Mouse (Mus musculus) heart, adult 2 months (tissue): ENCODE data around the gene Tmem143. TPM values are rescaled to one million over a fixed set of nuclear protein-coding genes. Genes with fewer than 3 reads are reported as not detected.
"Not testable (repeated sequence)": the region's sequence is repeated elsewhere in the genome, so short reads cannot be mapped to it uniquely, and the experiment has no call there.

Experiments used
- DNase-seq, 2 experiments: peaks; one replicate each; pipeline ENCODE4 v3.0.0; 2021
- H3K27ac ChIP-seq: fragments of 200-600 bp; 2 replicates; pipeline ENCODE4 v1.8.1; 2022
- H3K27me3 ChIP-seq: fragments of 200-500 bp; 2 replicates; pipeline ENCODE4 v1.6.1; 2012; ENCODE audit warnings: mild to moderate bottlenecking, low read length, inconsistent platforms, mixed read lengths; ENCODE audit not compliant: control insufficient read depth, insufficient read depth
- H3K36me3 ChIP-seq: fragments of 200-500 bp; 2 replicates; pipeline ENCODE4 v1.6.1; 2012; ENCODE audit warnings: low read length, inconsistent platforms; ENCODE audit not compliant: control insufficient read depth, insufficient read depth
- H3K4me1 ChIP-seq: fragments of 200-500 bp; 2 replicates; pipeline ENCODE4 v1.6.1; 2011; ENCODE audit warnings: low read length; ENCODE audit not compliant: control insufficient read depth, insufficient read depth
- H3K4me3 ChIP-seq: fragments of 200-600 bp; 2 replicates; pipeline ENCODE4 v1.8.1; 2022
- H3K79me2 ChIP-seq: fragments of 200-500 bp; replicated peaks from 2 replicates; pipeline ENCODE4 v1.6.1; 2012; ENCODE audit warnings: mild to moderate bottlenecking, inconsistent platforms, low read length, moderate library complexity, mixed read lengths; ENCODE audit not compliant: control insufficient read depth, insufficient read depth
- H3K9ac ChIP-seq: fragments of 200-500 bp; 2 replicates; pipeline ENCODE4 v1.6.1; 2012; ENCODE audit warnings: low read depth, mild to moderate bottlenecking, control low read depth, inconsistent platforms, low read length, mixed read lengths
- CTCF ChIP-seq: fragments of 200-600 bp; IDR thresholded peaks from 2 replicates; pipeline ENCODE4 v1.8.1; 2022; ENCODE audit warnings: antibody characterized with exemption, mild to moderate bottlenecking, moderate library complexity
- EP300 ChIP-seq: fragments of 200-500 bp; IDR thresholded peaks from 2 replicates; pipeline ENCODE4 v1.6.1; 2011; ENCODE audit warnings: low read depth, low read length, control low read depth; ENCODE audit not compliant: insufficient read depth
- POLR2A ChIP-seq: fragments of 200-500 bp; IDR thresholded peaks from 2 replicates; pipeline ENCODE4 v1.6.1; 2011; ENCODE audit warnings: mild to moderate bottlenecking, low read depth, low read length, control low read depth; ENCODE audit not compliant: insufficient read depth
- WGBS: fragments of 180-500 bp; shearing (Covaris S2); methylation state at CpG from one replicate; pipeline ENCODE4 v1.1.7; 2018; 5-methylcytosine and 5-hydroxymethylcytosine counted together
- intact Hi-C: fragments of 180-260 bp; cut with DNase I; formaldehyde crosslinking; loops from one replicate; pipeline ENCODE4 v1.15.1; 2025
- polyA plus RNA-seq: library from polyadenylated mRNA; depleted of rRNA; stranded (reverse); fragments of >200 nt; gene quantifications from 2 replicates; pipeline ENCODE4 v1.2.3, GENCODE M21; 2012
- total RNA-seq, 2 experiments: library from RNA; stranded (reverse); gene quantifications; 2 replicates each; pipeline ENCODE4 v1.2.3; 2021

The Tmem143 gene
- total and polyA plus RNA-seq, 3 experiments = 113 to 206 (median 132) TPM

DNA sequence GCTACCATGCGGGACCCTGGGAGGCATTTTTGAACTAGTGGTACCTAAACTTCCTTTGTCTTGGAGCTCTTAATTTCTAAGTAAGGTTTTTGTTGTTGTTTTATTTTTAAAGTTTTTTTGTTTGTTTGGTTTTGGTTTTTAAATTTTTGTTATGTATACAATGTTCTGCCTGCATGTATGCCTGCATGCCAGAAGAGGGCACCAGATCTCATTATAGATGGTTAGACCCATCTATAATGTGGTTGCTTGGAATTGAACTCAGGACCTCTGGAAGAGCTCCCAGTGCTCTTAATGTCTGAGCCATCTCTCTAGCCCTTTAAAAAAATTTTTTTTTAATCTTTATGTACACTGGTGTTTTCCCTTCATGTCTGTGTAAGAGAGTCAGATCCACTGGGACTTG lies 32.9 kb downstream of the Tmem143 start:
- H3K27ac ChIP-seq = no peak overlapping the region
- no peak overlapping the region for H3K9ac ChIP-seq
- H3K4me3 ChIP-seq = no peak overlapping the region
- no peak for DNase-seq
- H3K4me1 ChIP-seq = no peaks in the 10 kb centered on the region
- no peaks in the 10 kb centered on the region for H3K27me3 ChIP-seq
- H3K79me2 ChIP-seq = no peaks in the 10 kb centered on the region
- intact Hi-C loops = no loop called here
- TF ChIP-seq CTCF (peak; percentile 55), EP300 (no peak), POLR2A (no peak)
- no peaks in the 10 kb centered on the region for H3K36me3 ChIP-seq
- WGBS = 85% methylated on average over 1 of the region's 1 CpGs

DNA sequence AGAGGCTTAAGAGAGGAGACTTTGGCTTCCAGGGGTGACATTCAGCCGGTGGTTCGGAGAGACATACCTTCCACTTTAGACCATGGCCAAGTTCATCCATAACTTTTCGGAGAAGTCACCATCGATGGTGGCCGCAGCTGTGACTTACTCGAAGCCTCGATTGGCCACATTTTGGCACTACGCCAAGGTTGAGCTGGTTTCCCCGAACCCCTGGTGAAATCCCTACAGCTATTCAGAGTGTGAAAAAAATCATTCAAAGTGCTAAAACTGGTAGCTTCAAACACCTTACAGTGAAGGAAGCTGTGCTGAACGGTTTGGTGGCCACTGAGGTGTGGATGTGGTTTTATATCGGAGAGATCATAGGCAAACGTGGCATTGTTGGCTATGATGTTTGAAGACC lies 37.0 kb downstream of the Tmem143 start:
- H3K27me3 ChIP-seq, H3K4me3 ChIP-seq, H3K9ac ChIP-seq, DNase-seq, H3K27ac ChIP-seq, H3K79me2 ChIP-seq, H3K4me1 ChIP-seq, H3K36me3 ChIP-seq: not testable (repeated sequence)
- WGBS = 82% methylated on average over 12 of the region's 12 CpGs
- intact Hi-C loops = loop anchor here (2.0 kb wide), 1 partner anchor 195 kb away; no protein-coding TSS in a partner anchor

DNA sequence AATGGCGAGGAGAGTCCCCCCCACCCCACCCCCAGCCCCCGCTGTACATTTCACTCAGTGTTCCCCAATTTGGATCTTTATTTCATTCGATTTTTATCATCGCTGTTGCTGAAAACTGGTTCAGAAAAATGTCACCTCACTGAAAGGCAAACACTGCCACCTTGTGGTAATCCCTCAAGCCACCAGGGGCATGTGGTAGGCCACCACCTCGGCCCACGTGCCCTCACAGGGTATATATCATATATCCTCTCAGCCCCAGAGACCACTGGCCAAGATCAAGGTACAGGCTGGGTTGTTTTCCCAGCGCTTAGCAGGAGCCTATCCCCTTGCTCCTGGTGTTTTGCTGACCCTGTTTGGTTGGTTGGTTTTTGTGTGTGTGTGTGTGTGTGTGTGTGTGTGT lies 38.4 kb downstream of the Tmem143 start:
- 12% methylated on average over 7 of the region's 7 CpGs for WGBS
- H3K36me3 ChIP-seq = no peaks in the 10 kb centered on the region
- TF ChIP-seq POLR2A (no peak), EP300 (peak; percentile 85), CTCF (peak; percentile 76)
- no peaks in the 10 kb centered on the region for H3K79me2 ChIP-seq
- no peaks in the 10 kb centered on the region for H3K4me1 ChIP-seq
- H3K9ac ChIP-seq = no peak overlapping the region
- intact Hi-C loops = loop anchor here (1.0 to 5.0 kb wide), 3 partner anchors 63 to 196 kb away; partner anchors contain the start of gene Kdelr1
- no peaks in the 10 kb centered on the region for H3K27me3 ChIP-seq
- no peak overlapping the region for H3K27ac ChIP-seq
- peak; percentile 55 to 68 for DNase-seq
- no peak overlapping the region for H3K4me3 ChIP-seq

DNA sequence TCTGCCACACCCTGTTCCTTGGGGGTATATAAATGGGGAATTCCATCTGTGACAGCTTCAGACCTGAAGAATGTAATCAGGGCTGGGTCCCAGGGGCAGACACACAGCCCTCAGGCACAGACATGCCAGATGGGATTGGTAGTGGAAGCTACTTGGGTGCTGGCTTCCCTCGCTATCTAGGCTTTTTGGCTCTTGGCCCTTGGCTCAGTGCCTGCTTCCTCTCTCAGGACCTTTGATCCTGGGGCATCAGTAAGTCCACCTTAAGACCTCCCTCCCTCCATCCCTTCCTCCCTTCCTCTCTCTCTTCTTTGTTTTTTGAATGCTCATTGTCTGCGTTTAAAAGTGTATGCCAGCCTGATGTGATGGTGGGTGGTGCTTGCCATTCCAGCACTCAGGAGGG lies 43.1 kb downstream of the Tmem143 start:
- 24% methylated on average over 2 of the region's 2 CpGs for WGBS
- no peak for DNase-seq
- intact Hi-C loops = loop anchor here (5.0 kb wide), 1 partner anchor 138 kb away; no protein-coding TSS in a partner anchor
- no peak for TF ChIP-seq EP300
- no peak for TF ChIP-seq POLR2A
- TF ChIP-seq CTCF = no peak
- H3K27ac ChIP-seq = no peak overlapping the region
- H3K4me3 ChIP-seq = no peak overlapping the region
- H3K79me2 ChIP-seq = no peaks in the 10 kb centered on the region
- no peak overlapping the region for H3K9ac ChIP-seq
- no peaks in the 10 kb centered on the region for H3K4me1 ChIP-seq
- no peaks in the 10 kb centered on the region for H3K27me3 ChIP-seq
- H3K36me3 ChIP-seq = no peaks in the 10 kb centered on the region

DNA sequence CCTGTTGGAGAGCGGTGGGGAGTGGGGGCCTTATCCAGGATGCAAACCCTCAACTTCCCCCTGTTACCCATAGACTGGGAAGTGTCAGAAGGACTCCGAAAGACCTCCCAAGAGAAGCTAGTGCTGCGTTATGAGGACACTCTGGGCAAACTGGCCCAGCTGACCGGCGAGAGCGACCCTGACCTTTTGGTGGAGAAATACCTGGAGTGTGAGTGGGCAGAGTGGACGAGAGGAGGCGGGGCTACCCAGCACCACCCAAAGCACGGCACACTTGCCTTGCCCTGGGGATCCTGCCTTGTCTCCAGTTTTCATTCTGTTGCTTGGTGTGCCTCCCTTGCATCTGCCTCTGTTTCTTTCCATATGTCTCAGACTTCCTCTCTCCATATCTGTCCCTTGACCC lies 45.2 kb downstream of the Tmem143 start:
- Histone ChIP-seq H3K27me3 (no peaks in the 10 kb centered on the region), H3K27ac (no peak overlapping the region), H3K79me2 (no peaks in the 10 kb centered on the region), H3K4me1 (no peaks in the 10 kb centered on the region), H3K36me3 (no peaks in the 10 kb centered on the region), H3K4me3 (no peak overlapping the region), H3K9ac (no peak overlapping the region)
- TF ChIP-seq POLR2A = no peak
- TF ChIP-seq EP300 = no peak
- TF ChIP-seq CTCF = no peak
- intact Hi-C loops = no loop called here
- WGBS = 81% methylated on average over 9 of the region's 9 CpGs
- DNase-seq = no peak

DNA sequence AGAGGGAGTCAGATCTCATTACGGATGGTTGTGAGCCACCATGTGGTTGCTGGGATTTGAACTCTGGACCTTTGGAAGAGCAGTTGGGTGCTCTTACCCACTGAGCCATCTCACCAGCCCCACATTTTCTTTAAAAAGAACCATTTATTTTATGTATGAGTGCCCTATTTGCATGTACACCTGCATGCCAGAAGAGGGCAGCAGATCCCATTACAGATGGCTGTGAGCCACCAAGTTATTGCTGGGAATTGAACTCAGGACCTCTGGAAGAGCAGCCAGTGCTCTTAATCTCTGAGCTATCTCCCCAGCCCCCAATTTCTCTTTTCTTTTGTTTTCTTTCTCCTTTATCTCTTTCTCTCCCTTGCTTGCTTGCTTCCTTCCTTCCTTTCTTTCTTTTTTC lies 46.5 kb downstream of the Tmem143 start:
- H3K27me3 ChIP-seq, DNase-seq, H3K4me3 ChIP-seq, H3K79me2 ChIP-seq, H3K36me3 ChIP-seq, H3K9ac ChIP-seq, H3K27ac ChIP-seq, H3K4me1 ChIP-seq: not testable (repeated sequence)
- intact Hi-C loops = loop anchor here (1.0 kb wide), 1 partner anchor 66 kb away; no protein-coding TSS in a partner anchor
- TF ChIP-seq CTCF = peak; percentile 66
- WGBS = 56% methylated on average over 1 of the region's 1 CpGs
